Mouse (Mus musculus) liver, adult (tissue): ENCODE data around the gene Slc9a2.

Experiments used
- GATA4 ChIP-seq: IDR thresholded peaks from 2 replicates; pipeline ENCODE4 v1.6.1; 2014; ENCODE audit warnings: mild to moderate bottlenecking, low read length; ENCODE audit not compliant: insufficient replicate concordance

Slc9a2 gene

DNA sequence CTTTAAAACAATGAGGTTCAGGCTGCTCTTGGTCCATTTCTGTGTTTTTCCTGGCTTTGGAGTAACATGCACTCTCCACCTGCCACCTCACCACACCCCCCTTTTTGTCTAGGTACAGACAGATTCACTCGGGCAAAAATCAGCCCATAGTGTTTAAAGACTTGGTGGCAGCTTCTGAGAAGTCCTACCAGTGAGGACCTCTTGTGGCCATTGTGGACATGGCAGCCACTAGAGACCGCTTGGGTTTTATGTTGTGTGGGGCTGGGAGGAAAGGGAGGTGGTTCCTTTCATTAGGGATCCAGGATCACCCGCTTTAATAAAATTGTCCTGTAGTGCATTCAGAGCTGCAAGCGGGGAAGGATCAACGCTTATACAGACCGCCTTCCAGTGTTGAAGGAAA, 88.2 kb downstream of the Slc9a2 start:
- TF ChIP-seq GATA4, result no peak

DNA sequence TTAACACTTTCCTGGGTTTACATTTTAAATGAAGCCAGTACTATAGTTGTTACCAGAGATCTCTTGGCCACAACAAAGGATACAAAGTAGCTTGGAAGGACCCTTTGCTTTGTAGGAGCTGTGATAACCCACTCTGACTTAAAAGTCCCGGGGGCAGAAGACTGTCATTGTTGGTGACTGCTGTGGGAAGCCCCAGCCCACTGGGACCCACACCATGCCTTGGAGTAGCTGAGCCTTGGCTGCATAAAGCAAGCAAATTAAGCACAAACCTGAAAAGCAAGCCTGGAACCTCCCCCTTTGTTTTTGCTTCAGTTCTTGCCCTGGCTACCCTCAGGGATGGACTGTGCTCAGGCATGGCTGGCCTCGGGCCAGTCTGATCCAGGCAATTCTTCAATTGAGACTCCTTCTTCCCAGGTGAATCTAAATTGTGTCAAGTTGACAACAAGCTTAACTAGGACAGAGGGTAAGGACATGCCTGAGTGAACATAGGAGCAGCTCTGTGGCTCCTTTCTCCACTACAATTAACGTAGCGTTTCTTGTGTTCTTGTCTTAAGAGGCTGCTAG, 89.0 kb downstream of the Slc9a2 start:
- TF ChIP-seq GATA4, result no peak

- no peak for TF ChIP-seq GATA4
Measured at GRCm38 (mm10) chr1:40771196-40771970, 91.0 kb downstream of the Slc9a2 start.

- TF ChIP-seq GATA4, result no peak
Measured at GRCm38 (mm10) chr1:40773234-40773633, 92.9 kb downstream of the Slc9a2 start.

DNA sequence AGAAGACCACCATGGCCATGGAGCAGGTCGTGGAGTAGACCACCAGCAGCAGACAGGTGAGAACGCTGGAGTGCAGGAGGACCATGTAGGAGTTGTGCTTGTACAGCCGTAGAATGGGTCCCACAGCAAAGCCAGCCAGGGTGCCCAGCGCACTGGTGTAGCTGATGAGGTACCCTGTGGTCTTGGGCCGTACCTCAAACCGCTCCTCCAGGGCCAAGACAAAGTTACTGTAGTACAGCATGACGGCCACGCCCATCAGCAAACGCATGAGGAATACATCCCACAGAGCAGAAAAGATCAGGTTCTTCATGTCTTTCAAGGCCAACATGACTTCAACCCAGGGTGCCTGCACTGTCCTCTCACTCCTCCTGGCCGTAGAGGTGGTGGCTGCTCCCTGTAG, 93.7 kb downstream of the Slc9a2 start:
- TF ChIP-seq GATA4, result no peak

- no peak for TF ChIP-seq GATA4
Measured at GRCm38 (mm10) chr1:40776102-40776501, 95.7 kb downstream of the Slc9a2 start.

DNA sequence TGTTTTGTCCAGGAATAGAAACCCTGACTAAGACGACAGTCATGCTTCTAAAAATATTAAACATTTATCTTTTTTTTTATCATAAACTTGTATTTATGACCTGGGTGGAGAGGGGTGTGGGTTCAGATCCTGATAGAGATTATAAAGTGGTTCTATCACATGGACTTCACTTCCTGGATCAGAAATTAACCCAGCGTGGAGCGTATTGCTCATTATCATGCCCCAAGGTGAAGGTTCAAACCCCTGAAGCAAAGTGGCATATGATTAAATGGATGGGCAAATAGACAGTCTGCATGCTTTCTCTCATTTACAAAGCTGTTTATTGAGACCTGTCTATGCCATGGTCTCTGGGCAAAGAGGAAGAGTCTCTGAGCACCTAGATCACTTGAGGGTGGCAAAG, 96.4 kb downstream of the Slc9a2 start:
- no peak for TF ChIP-seq GATA4

DNA sequence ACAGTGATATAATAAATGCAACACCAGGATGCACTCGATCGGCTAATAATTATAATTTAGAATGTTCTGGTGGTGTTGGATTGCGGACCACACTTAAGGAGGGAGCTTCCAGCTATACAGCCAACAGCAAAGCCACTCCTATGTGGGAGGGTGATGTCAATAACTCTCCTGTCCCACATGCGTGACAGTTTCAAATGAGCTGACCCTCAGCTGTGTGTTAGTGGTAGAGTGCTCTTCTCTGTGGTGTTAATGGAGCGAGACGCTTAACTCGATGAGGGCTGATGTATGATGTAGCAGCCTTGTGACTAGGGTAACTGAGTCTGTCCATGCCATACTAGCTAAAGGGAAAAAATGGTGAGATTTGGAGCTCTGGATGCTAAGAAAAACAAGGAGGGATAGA, 103.1 kb downstream of the Slc9a2 start:
- no peak for TF ChIP-seq GATA4

- TF ChIP-seq GATA4, result no peak
Measured at GRCm38 (mm10) chr1:40784306-40784705, 103.9 kb downstream of the Slc9a2 start.

GRCm38 (mm10) chr1:40785876-40786445, 105.6 kb downstream of the Slc9a2 start:
- TF ChIP-seq GATA4, result no peak

DNA sequence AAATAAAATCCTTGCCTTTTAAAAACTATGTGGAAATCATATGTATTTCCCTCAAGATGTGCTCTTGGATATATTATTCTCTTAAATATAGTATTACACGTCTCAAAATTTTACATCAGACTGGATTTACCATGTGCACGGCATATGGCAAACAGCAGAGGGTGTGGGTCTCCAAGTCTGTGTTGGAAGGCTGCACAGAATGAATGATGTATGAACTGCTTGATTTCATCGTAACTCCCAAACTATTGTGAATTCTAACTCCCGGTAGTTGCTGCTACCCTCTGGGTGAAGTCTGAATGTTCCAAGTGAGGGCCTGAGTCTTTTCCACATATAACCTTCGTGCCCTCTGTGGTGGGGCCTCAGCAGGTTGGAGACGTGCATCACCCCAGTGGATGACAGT, 108.6 kb downstream of the Slc9a2 start:
- TF ChIP-seq GATA4, result no peak

DNA sequence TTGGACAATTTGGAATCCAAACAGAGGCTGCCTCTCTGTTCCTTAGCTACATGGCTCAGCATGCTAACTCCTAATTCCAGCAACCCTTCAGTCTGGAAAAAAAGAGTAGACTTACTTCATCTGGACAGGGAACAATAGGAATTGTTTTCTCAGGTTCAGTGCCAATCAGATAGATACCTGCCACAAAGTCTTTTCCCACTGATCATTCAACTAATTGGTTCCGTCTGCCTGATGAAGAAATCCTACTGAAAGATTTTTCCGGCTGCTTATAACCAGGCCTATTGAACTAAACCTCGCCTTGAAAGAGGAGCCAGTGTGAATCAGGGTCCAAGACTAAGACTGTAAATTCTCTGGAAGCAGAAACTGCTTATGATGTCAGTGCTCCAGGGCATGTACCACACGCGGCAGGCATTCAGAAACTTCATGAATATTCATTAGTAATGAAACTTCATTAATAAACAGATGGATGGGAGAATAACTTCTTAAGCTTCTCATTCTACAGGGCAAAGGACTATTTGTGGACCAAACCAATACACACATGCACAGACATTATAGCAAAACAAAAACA, 109.4 kb downstream of the Slc9a2 start:
- no peak for TF ChIP-seq GATA4

DNA sequence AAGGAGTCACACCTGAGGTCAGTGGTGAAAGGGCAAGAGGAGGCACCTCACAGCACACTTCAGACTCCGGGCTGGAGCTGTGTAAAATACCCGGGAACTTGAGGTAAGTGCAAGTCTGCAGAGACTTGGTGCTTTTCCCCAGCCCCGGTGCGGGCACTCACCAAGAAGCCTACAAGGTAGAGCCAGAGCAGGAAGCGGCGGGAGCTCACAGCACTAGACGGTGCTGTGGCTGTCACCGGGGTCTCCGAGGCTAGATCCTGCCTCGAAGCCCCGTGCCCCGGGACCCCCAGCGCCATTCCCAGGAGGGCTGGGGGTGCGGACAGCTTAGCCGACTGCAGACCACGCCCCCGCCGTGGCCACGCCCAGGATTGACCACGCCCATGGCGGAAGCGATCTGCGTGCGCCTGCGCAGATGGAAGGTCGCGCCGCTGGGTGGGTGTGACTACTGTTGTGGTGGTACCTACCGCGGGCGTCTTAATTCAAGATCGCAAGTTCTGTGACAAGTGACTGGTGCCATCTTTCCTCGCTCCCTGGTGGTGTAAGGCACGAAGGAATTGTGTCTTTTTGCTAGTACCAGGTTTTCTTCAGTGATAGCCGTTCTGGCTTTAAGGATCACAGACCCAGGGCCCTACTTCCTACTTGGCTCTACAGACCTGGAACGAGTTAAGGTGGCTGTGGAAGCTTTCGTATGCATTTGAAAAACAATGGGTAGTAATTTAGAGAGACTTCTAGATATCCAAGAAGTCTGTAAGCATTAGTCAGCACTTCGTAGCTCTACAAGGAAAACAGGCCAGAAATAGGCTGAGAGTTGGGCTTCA, 110.2 kb downstream of the Slc9a2 start, which contains the start of gene Mfsd9:
Gene Mfsd9, minus strand, starts transcription at position 364 of the 818 bp plus-strand sequence.
- no peak for TF ChIP-seq GATA4

DNA sequence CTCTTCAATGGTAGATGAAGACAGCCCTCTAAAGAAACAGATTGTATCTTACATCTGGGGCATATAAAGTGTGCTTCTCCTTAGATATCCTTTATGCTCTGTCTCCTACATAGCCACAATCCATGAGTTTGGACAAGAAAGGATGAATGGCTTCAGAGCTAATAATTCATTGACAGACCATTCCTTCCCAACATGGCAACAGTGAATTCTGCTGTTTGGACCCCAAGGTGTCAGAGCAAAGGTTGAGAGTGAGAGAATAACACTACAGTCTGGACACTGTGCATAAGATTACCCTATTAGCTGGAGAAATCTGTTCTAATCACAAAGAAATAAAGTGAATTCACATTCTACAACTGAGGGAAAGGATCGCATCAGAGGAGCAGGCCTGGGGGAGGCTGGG, 115.1 kb downstream of the Slc9a2 start:
- no peak for TF ChIP-seq GATA4

GRCm38 (mm10) chr1:40797348-40797747, 117.0 kb downstream of the Slc9a2 start:
- no peak for TF ChIP-seq GATA4
